Mouse (Mus musculus) retina, postnatal 1 day (tissue): ENCODE measurements at regions not wholly inside any gene's neighbourhood (a gene's known extent, or its start where the extent isn't known, plus 50 kb on each side); places are given as distances from the start of the nearest gene placed in this dataset.

Source experiments
- DNase-seq: peaks from one replicate; pipeline ENCODE4 v3.0.0-alpha.2; 2012

- DNase-seq = no peak
These were observed 80.6 kb upstream of the Adam23 start for GRCm38 (mm10) chr1:63365126-63365525.

DNA sequence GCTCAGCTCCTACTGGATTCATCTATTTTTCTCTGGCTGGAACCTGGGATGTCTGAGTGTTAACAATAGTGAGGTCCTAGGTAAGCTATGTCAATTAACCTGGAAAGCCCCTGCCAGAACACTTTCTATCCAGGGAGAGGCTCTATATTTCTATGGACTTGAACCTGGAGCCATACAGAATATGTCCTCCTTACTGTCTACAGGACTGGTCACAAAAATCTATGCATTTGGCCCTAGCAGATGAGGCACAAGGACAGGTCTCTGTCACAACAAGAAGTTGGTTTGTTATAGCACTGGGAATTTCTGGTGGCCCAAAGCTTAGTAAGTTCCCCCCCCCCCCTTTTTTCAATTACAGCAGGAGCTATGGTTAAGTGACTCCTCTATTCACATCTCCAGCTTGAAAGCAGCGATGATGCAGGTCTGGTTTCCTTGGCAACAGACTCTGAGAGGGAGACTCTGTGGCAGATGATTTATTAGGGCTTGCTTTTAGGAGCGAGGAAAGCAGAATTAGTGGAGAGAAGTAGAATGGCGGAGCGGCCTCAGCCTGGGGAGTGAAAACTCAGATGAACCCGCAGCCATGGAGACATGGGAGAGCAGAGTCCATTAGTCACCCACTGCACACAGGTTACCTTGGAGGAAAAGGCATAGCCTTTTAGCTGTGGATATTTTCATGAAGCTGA lies 77.9 kb upstream of the Adam23 start:
- DNase-seq = peak; percentile 70

- no peak for DNase-seq
These were observed 76.8 kb upstream of the Adam23 start for GRCm38 (mm10) chr1:63368921-63369320.

DNA sequence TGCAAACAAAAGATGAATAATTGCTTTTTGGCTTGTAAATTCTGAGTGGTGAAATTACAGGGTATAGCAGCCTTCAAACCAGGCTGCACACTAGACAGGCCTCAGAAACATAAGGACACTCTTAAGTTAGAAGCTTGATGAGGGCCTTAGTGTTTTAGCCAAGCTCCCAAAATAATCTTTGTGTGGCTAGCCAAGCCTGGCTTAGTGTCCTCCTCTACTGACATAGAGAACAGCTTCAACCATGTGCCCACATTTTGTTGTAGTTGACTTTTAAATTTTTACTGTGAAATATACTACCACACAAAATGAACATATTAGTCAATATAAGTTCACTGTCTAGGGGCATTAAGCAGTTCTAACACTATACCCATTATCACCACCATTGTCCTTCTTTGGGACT lies 76.1 kb upstream of the Adam23 start:
- DNase-seq = no peak

DNA sequence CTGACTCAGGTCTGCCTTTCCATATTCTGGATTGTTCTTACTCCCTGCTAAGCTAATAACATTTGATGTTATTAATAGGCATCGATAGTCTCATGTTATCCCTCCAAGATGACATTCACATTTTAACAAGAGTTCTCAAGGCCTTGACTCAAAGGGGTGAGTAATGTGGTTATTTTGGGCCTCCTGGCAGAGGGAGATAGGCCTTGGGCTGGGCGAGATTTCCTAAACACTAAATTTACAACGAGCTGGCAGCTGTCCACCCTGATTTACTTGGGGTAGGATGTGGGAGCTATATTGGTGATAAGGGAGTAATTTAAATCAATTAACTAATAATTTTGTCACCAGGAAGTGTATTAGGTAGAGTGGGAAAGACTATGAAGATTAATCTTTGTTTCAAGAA lies 62.6 kb upstream of the Adam23 start:
- no peak for DNase-seq

DNA sequence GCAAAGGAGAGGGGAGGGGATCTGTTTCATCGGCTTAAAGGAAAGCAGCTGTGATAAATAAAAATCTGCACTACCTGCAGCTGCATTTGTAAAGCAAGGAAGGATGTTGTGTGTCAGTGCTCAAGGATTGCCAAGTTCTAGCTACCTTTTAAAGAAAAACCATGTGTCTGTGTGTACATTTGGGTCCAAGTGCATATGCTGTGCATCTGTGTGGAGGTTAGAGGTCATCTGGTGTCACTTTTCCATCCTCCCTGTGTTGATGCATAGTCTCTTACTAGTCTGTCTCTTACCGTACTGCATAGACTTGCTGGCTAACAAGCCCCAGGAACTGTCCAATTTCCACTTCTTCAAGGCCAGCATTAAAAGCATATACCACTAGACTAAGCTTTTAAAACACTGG lies 60.6 kb upstream of the Adam23 start:
- no peak for DNase-seq

DNA sequence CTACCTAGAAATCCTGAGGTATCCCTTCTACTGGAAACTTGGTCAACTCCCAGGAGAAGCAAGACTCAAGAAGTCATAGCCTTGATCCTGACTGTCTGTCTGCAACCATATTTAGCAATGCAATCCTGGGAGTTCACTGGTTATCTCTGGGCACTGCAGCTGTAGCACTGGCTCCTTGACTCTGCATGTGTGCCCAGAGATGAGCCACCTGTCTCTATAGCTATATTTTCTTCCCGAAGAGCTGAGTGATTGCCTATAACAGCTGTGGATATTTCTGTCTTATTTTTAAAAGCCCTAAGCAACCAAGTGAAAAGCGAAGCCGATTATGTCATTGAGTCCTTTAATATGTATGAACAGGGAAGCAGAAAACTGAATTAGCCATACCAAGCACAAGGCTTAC lies 50.3 kb upstream of the Adam23 start:
- DNase-seq = no peak
